Mouse (Mus musculus): ENCODE data around the gene Tnfrsf21.

GRCm38 (mm10) chr17:43050619-43051018 is 34.3 kb downstream of the Tnfrsf21 start:
- TF ChIP-seq CTCF (conservative IDR thresholded peaks at IDR 0.05; ENCODE audit: insufficient read depth, insufficient read length, low read depth, low read length) (no peak), POLR2A (IDR thresholded peaks at IDR 0.05; ENCODE audit: low read depth, low read length) (no peak)
